Mouse (Mus musculus) embryonic facial prominence, embryonic 11.5 days (tissue): ENCODE measurements around the gene Prkar1a. TPM values are rescaled to one million over a fixed set of nuclear protein-coding genes. Genes with fewer than 3 reads are reported as not detected.
A peak's percentile ranks its signal among the peaks of the same experiment; 100 is the strongest.
"Not testable (repeated sequence)": the region's sequence is repeated elsewhere in the genome, so short reads cannot be mapped to it uniquely, and the experiment has no call there.

Source experiments
- ATAC-seq: fragments of 200-750 bp; cut with Nextera tagmentation; replicated peaks from 2 replicates; pipeline ENCODE4 v1.8.0; 2017; ENCODE audit warnings: low read depth; ENCODE audit not compliant: insufficient number of reproducible peaks, low FRiP score, low TSS enrichment
- DNase-seq: peaks from one replicate; pipeline ENCODE4 v3.0.0-alpha.2; 2015; ENCODE audit warnings: low spot score
- H3K27ac ChIP-seq: fragments of 300-500 bp; sonication (generic); replicated peaks from 2 replicates; pipeline ENCODE4 v1.5.1; 2014; ENCODE audit warnings: mild to moderate bottlenecking, low read depth, low read length, control low read depth
- H3K27me3 ChIP-seq: fragments of 300-500 bp; sonication (generic); 2 replicates; pipeline ENCODE4 v1.6.1; 2014; ENCODE audit warnings: mild to moderate bottlenecking, low read length, moderate library complexity, mixed read lengths; ENCODE audit not compliant: control insufficient read depth, insufficient read depth
- H3K36me3 ChIP-seq: fragments of 300-500 bp; sonication (generic); replicated peaks from 2 replicates; pipeline ENCODE4 v1.6.1; 2014; ENCODE audit warnings: low read depth, mild to moderate bottlenecking, low read length, moderate library complexity, mixed read lengths; ENCODE audit not compliant: control insufficient read depth, insufficient read depth
- H3K4me1 ChIP-seq: fragments of 300-500 bp; sonication (generic); 2 replicates; pipeline ENCODE4 v1.6.1; 2014; ENCODE audit warnings: low read length, mixed read lengths; ENCODE audit not compliant: control insufficient read depth, insufficient read depth
- H3K4me2 ChIP-seq: fragments of 300-500 bp; sonication (generic); 2 replicates; pipeline ENCODE4 v1.6.1; 2014; ENCODE audit warnings: low read depth, mild to moderate bottlenecking, control low read depth, low read length, moderate library complexity
- H3K4me3 ChIP-seq: fragments of 300-500 bp; sonication (generic); 2 replicates; pipeline ENCODE4 v1.5.1; 2014; ENCODE audit warnings: low read depth, low read length, control low read depth
- H3K9ac ChIP-seq: fragments of 300-500 bp; sonication (generic); replicated peaks from 2 replicates; pipeline ENCODE4 v1.6.1; 2014; ENCODE audit warnings: mild to moderate bottlenecking, control low read depth, low read length
- H3K9me3 ChIP-seq: fragments of 300-500 bp; sonication (generic); replicated peaks from 2 replicates; pipeline ENCODE4 v1.6.1; 2016; ENCODE audit warnings: mild to moderate bottlenecking, low read length, inconsistent platforms, mixed read lengths; ENCODE audit not compliant: control insufficient read depth
- WGBS: fragments of 180-500 bp; shearing (Covaris S2); extraction: QIAGEN DNeasy Blood & Tissue Kit; methylation state at CpG from one replicate; pipeline ENCODE4 v1.1.7; 2014; 5-methylcytosine and 5-hydroxymethylcytosine counted together
- polyA plus RNA-seq: library from polyadenylated mRNA; unstranded; fragments of >200 nt; fragmentation: Nextera tagmentation; extraction: Ambion mirVana; gene quantifications from 2 replicates; pipeline ENCODE4 v1.2.1, GENCODE M21; 2014

Gene Prkar1a
- polyA plus RNA-seq, 1 experiment from 2014 or later = 456 TPM

- Histone ChIP-seq H3K27ac (peak overlapping the region; percentile 90), H3K4me1 (no peaks in the 10 kb centered on the region), H3K27me3 (no peaks in the 10 kb centered on the region), H3K4me3 (peak overlapping the region; percentile 91), H3K9me3 (no peaks in the 10 kb centered on the region), H3K9ac (peak overlapping the region; percentile 96), H3K36me3 (no peaks in the 10 kb centered on the region), H3K4me2 (peak overlapping the region; percentile 83)
- WGBS = under 1% methylated on average over 84 of the region's 90 CpGs
- ATAC-seq (peak; percentile 93), DNase-seq (peak; percentile 97)
Observed at GRCm38 (mm10) chr11:109650788-109651565, 1.8 kb downstream of the Prkar1a start.

GRCm38 (mm10) chr11:109651566-109652024, 2.4 kb downstream of the Prkar1a start:
- no peak for DNase-seq
- peak overlapping the region; percentile 91 for H3K4me3 ChIP-seq

GRCm38 (mm10) chr11:109652505-109652904, 3.3 kb downstream of the Prkar1a start:
- DNase-seq (no peak), ATAC-seq (no peak)
- Histone ChIP-seq H3K27ac (no peak overlapping the region), H3K36me3 (no peaks in the 10 kb centered on the region), H3K27me3 (no peaks in the 10 kb centered on the region), H3K9ac (peak overlapping the region; percentile 96), H3K9me3 (no peaks in the 10 kb centered on the region), H3K4me1 (no peaks in the 10 kb centered on the region), H3K4me3 (peak overlapping the region; percentile 91), H3K4me2 (peak overlapping the region; percentile 55)
- 57% methylated on average over 6 of the region's 6 CpGs for WGBS

More at GRCm38 (mm10) chr11:109651566-109652024, 2.4 kb downstream of the Prkar1a start:
- Histone ChIP-seq H3K4me2 (peak overlapping the region; percentile 55), H3K9ac (peak overlapping the region; percentile 96), H3K27me3 (no peaks in the 10 kb centered on the region), H3K36me3 (no peaks in the 10 kb centered on the region), H3K9me3 (no peaks in the 10 kb centered on the region), H3K4me1 (no peaks in the 10 kb centered on the region), H3K27ac (peak overlapping the region; percentile 90)
- 1% methylated on average over 21 of the region's 21 CpGs for WGBS
- ATAC-seq = no peak

- ATAC-seq = no peak
- WGBS = 70% methylated on average over 8 of the region's 8 CpGs
- no peak for DNase-seq
- Histone ChIP-seq H3K4me1 (no peaks in the 10 kb centered on the region), H3K36me3 (no peaks in the 10 kb centered on the region), H3K27ac (no peak overlapping the region), H3K27me3 (no peaks in the 10 kb centered on the region), H3K4me3 (no peak overlapping the region), H3K9me3 (no peaks in the 10 kb centered on the region), H3K9ac (no peak overlapping the region), H3K4me2 (peak overlapping the region; percentile 8; the same call in 1 of the 2 replicates)
Observed at GRCm38 (mm10) chr11:109653201-109653600, 4.0 kb downstream of the Prkar1a start.

GRCm38 (mm10) chr11:109654581-109654980, 5.4 kb downstream of the Prkar1a start:
- Histone ChIP-seq H3K36me3 (no peaks in the 10 kb centered on the region), H3K9me3 (no peaks in the 10 kb centered on the region), H3K27me3 (no peaks in the 10 kb centered on the region), H3K27ac (no peak overlapping the region), H3K4me3 (no peak overlapping the region), H3K9ac (no peak overlapping the region), H3K4me2 (no peak overlapping the region), H3K4me1 (no peaks in the 10 kb centered on the region)
- DNase-seq = no peak
- 92% methylated on average over 6 of the region's 6 CpGs for WGBS
- no peak for ATAC-seq

GRCm38 (mm10) chr11:109656232-109656631, 7.0 kb downstream of the Prkar1a start:
- 90% methylated on average over 7 of the region's 7 CpGs for WGBS
- Histone ChIP-seq H3K27ac (no peak overlapping the region), H3K27me3 (no peaks in the 10 kb centered on the region), H3K9ac (no peak overlapping the region), H3K4me1 (no peaks in the 10 kb centered on the region), H3K9me3 (no peaks in the 10 kb centered on the region), H3K4me2 (no peak overlapping the region), H3K4me3 (no peak overlapping the region), H3K36me3 (no peaks in the 10 kb centered on the region)
- DNase-seq (no peak), ATAC-seq (no peak)

- WGBS = 92% methylated on average over 8 of the region's 8 CpGs
- not testable (repeated sequence) for H3K27me3 ChIP-seq, H3K36me3 ChIP-seq, H3K9ac ChIP-seq, ATAC-seq, H3K4me3 ChIP-seq, H3K4me1 ChIP-seq, H3K27ac ChIP-seq, H3K9me3 ChIP-seq, DNase-seq, H3K4me2 ChIP-seq
Observed at GRCm38 (mm10) chr11:109660526-109660925, 11.3 kb downstream of the Prkar1a start.

GRCm38 (mm10) chr11:109664293-109664692, 15.1 kb downstream of the Prkar1a start:
- Histone ChIP-seq H3K4me2 (no peak overlapping the region), H3K4me1 (no peaks in the 10 kb centered on the region), H3K9me3 (no peaks in the 10 kb centered on the region), H3K27ac (no peak overlapping the region), H3K9ac (no peak overlapping the region), H3K27me3 (no peaks in the 10 kb centered on the region), H3K4me3 (no peak overlapping the region), H3K36me3 (peaks cover 2% of the 10 kb centered on the region; the same call in 1 of the 2 replicates)
- 91% methylated on average over 13 of the region's 13 CpGs for WGBS
- DNase-seq (no peak), ATAC-seq (no peak)
